Mouse (Mus musculus) testis, postnatal 10 days (tissue): ENCODE measurements at regions not wholly inside any gene's neighbourhood (a gene's known extent, or its start where the extent isn't known, plus 50 kb on each side); places are given as distances from the start of the nearest gene placed in this dataset.
A peak's percentile ranks its signal among the peaks of the same experiment; 100 is the strongest.
"Not testable (repeated sequence)": the region's sequence is repeated elsewhere in the genome, so short reads cannot be mapped to it uniquely, and the experiment has no call there.

Source experiments
- DNase-seq: peaks from one replicate; pipeline ENCODE4 v3.0.0; 2021; ENCODE audit warnings: low spot score

GRCm38 (mm10) chr2:171587635-171588034, 455.6 kb downstream of the Cbln4 start:
- no peak for DNase-seq

- no peak for DNase-seq
These were observed 456.4 kb downstream of the Cbln4 start for GRCm38 (mm10) chr2:171586853-171587220.

- DNase-seq: no peak
These were observed 456.9 kb downstream of the Cbln4 start for GRCm38 (mm10) chr2:171586217-171586852.

GRCm38 (mm10) chr2:171574360-171574759, 468.9 kb downstream of the Cbln4 start:
- DNase-seq: no peak

GRCm38 (mm10) chr2:171562656-171563055, 480.6 kb downstream of the Cbln4 start:
- DNase-seq: no peak

- not testable (repeated sequence) for DNase-seq
These were observed 500.5 kb downstream of the Cbln4 start for GRCm38 (mm10) chr2:171542768-171543167.

- no peak for DNase-seq
These were observed 528.4 kb downstream of the Cbln4 start for GRCm38 (mm10) chr2:171514876-171515275.

GRCm38 (mm10) chr2:171496620-171497019, 546.6 kb downstream of the Cbln4 start:
- no peak for DNase-seq

GRCm38 (mm10) chr2:171493741-171494140, 549.5 kb downstream of the Cbln4 start:
- DNase-seq: peak; percentile 89

GRCm38 (mm10) chr2:171487284-171487683, 556.0 kb downstream of the Cbln4 start:
- no peak for DNase-seq

GRCm38 (mm10) chr2:171453241-171453640, 590.0 kb downstream of the Cbln4 start:
- no peak for DNase-seq

- no peak for DNase-seq
These were observed 637.2 kb downstream of the Cbln4 start for GRCm38 (mm10) chr2:171406057-171406456.

- no peak for DNase-seq
These were observed 654.3 kb downstream of the Cbln4 start for GRCm38 (mm10) chr2:171388936-171389335.

- DNase-seq: no peak
These were observed 641.9 kb downstream of the Dok5 start for GRCm38 (mm10) chr2:171373457-171373856.

GRCm38 (mm10) chr2:171373016-171373415, 641.4 kb downstream of the Dok5 start:
- no peak for DNase-seq

- no peak for DNase-seq
These were observed 640.1 kb downstream of the Dok5 start for GRCm38 (mm10) chr2:171371751-171372150.

- DNase-seq: no peak
These were observed 633.9 kb downstream of the Dok5 start for GRCm38 (mm10) chr2:171365553-171365952.

- peak; percentile 53 for DNase-seq
These were observed 633.0 kb downstream of the Dok5 start for GRCm38 (mm10) chr2:171364621-171365020.

GRCm38 (mm10) chr2:171363381-171363780, 631.8 kb downstream of the Dok5 start:
- no peak for DNase-seq

- DNase-seq: no peak
These were observed 626.6 kb downstream of the Dok5 start for GRCm38 (mm10) chr2:171358071-171358760.

- no peak for DNase-seq
These were observed 616.5 kb downstream of the Dok5 start for GRCm38 (mm10) chr2:171348156-171348555.

- no peak for DNase-seq
These were observed 602.5 kb downstream of the Dok5 start for GRCm38 (mm10) chr2:171333816-171334757.

GRCm38 (mm10) chr2:171332826-171333225, 601.2 kb downstream of the Dok5 start:
- no peak for DNase-seq
